Mouse (Mus musculus) spleen, postnatal 10 days (tissue): ENCODE measurements at regions not wholly inside any gene's neighbourhood (a gene's known extent, or its start where the extent isn't known, plus 50 kb on each side); places are given as distances from the start of the nearest gene placed in this dataset.

Experiments used
- DNase-seq, 2 experiments: peaks; one replicate each; pipeline ENCODE4 v3.0.0; 2021 to 2022; ENCODE audit warnings: low spot score in 2 of 2

- no peak for DNase-seq
Observed at GRCm38 (mm10) chr9:93130561-93130960, 588.5 kb downstream of the Plod2 start.

DNA sequence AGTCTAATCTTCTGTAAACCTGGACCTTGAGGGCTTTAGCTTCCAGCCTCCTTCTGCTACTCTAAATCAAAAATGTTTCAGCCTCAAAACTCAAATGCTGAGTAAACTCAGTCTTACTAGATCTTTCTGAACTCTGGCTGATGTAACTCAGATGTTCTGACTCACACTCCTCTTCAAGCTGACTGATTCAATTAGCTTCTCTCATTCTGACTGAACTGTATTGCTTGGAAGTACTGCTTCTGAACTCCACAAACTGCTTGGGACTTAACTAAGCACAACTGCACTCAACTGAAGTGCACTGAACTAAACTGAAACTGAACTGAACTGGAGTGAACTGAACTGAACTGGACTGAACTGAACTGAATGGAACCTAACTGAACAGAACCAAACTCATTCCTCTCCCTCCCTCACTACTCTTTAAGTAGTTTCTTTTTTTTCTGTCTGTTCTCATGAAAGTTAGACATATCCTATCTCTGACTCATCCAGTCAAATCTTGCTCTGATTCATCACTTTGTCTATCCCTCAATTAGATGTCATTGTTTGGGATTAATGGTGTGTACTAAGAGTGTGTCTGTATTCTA is 589.7 kb downstream of the Plod2 start:
- no peak for DNase-seq

GRCm38 (mm10) chr9:93136349-93136748 is 594.3 kb downstream of the Plod2 start:
- no peak for DNase-seq

DNA sequence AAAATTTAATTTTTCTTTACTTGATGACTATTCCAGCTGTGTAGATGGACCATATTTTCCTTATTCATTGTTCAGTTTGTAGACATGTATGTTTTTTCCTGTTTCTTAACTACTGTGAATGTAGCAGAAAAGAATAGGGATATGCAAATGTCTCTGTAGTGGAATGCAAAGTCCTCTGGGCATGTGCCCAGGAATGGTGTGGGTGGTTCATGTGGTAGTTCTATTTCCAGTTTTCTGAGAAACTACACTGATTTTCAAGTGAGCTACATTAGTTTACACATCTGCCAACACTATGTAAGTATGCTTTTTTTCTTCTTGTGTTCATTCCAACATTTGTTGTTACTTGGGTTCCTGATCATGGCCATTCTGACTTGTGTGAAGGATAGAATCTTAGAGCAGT is 628.0 kb downstream of the Plod2 start:
- no peak for DNase-seq

- no peak for DNase-seq
Observed at GRCm38 (mm10) chr9:93186638-93187037, 644.6 kb downstream of the Plod2 start.

DNA sequence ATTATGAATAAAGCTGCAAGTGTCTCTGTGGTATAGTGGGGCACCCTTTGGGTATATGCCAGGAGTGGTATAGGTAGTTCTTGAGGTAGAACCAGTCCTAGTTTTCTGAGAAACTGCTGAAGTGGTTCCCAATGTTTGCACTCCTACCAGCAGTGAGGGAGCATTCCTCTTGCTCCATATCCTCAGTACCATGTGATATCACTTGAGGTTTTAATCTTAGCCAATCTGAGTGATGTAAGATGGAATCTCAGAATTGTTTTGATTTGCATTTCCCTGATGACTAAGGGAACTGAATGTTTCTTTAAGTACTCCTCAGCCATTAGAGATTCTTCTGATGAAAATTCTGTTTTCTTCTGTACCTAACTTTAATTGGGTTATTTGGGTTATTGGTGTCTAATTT is 690.5 kb downstream of the Plod2 start:
- no peak for DNase-seq

DNA sequence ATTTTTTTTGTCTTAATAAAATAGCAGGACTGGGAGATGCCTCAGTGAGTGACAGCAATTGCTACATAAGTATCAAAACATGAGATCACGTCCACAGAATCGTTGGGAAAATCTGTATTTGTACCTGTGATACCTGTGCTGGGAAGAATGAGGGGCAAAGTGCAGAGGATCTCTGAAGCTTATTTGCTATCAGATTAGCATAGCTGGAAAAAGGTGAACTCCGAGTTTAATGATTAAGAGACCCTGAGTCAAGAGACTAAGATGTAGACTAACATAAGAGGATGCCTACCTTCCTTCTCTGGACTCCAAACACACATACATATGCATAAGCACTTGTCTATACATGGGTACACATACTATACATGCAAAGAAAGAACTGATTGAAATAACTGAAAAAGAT is 710.1 kb downstream of the Plod2 start:
- DNase-seq, result no peak

GRCm38 (mm10) chr9:93297332-93297731 is 755.3 kb downstream of the Plod2 start:
- no peak for DNase-seq

- DNase-seq, result no peak
Observed at GRCm38 (mm10) chr9:93306753-93307152, 764.7 kb downstream of the Plod2 start.

- no peak for DNase-seq
Observed at GRCm38 (mm10) chr9:93328997-93329682, 787.1 kb downstream of the Plod2 start.
